In genomic region chr17:49033276-49033675, GRCm38 (mm10) we compare ENCODE assay signal across 12 mouse cellular contexts.
DNase-seq lines count a peak whose midpoint lies in the region; ATAC-seq lines count a peak whose summit lies in the region.
"Had no signal": no experiment of that assay in that cellular context is flagged by ENCODE, and none has a peak within 500 bp of the region (broad histone marks: within the 10 kb centered on the region; RNA-seq: fewer than 3 reads in every experiment).

No protein-coding gene starts in this region.

- peak; percentile 97 for DNase-seq in heart, adult 11 months
- no peak for DNase-seq in heart, embryonic 10.5 days (ENCODE audit: low spot score)
- peak; percentile 70 for DNase-seq in ovary, postnatal 36 days (ENCODE audit: low spot score)
- DNase-seq in ovary, postnatal 10 days (ENCODE audit: low spot score): no peak
- peak; percentile 60 for DNase-seq in testis, postnatal 14 days (ENCODE audit: low spot score)
- no peak for DNase-seq in adrenal gland, adult 8-10 months
- no peak for DNase-seq in frontal cortex, postnatal 36 days (ENCODE audit: low spot score in 2 of 2)
- DNase-seq: cerebellum, adult 2 months; thymus, postnatal 14 days had no signal

- H3K4me1 ChIP-seq in heart, embryonic 10.5 days: peaks cover 12% of the 10 kb centered on the region
- H3K4me1 ChIP-seq in kidney, embryonic 15.5 days: peaks cover 39% of the 10 kb centered on the region

- H3K4me2 ChIP-seq in kidney, embryonic 15.5 days: no peak overlapping the region
- H3K4me2 ChIP-seq: forebrain, embryonic 15.5 days; liver, embryonic 15.5 days had no signal

- H3K9me3 ChIP-seq in heart, embryonic 10.5 days: no peaks in the 10 kb centered on the region
- H3K9me3 ChIP-seq in kidney, embryonic 15.5 days (replicated peaks): no peaks in the 10 kb centered on the region
- H3K9me3 ChIP-seq: forebrain, embryonic 15.5 days; liver, embryonic 15.5 days had no signal

- ATAC-seq in kidney, embryonic 15.5 days (replicated peaks; ENCODE audit: low FRiP score): no peak
- ATAC-seq: forebrain, embryonic 15.5 days had no signal

- no peaks in the 10 kb centered on the region for H3K36me3 ChIP-seq in heart, embryonic 10.5 days
- no peaks in the 10 kb centered on the region for H3K36me3 ChIP-seq in kidney, embryonic 15.5 days
- H3K36me3 ChIP-seq: forebrain, embryonic 15.5 days; liver, embryonic 15.5 days had no signal

- no peak overlapping the region for H3K9ac ChIP-seq in kidney, embryonic 15.5 days
- H3K9ac ChIP-seq: forebrain, embryonic 15.5 days; liver, embryonic 15.5 days had no signal

- H3K27me3 ChIP-seq in heart, embryonic 10.5 days (ENCODE audit: insufficient read depth, poor library complexity, severe bottlenecking): peaks cover 69% of the 10 kb centered on the region
- H3K27me3 ChIP-seq in kidney, embryonic 15.5 days: no peaks in the 10 kb centered on the region
- H3K27me3 ChIP-seq: forebrain, embryonic 15.5 days; liver, embryonic 15.5 days had no signal

- no peak overlapping the region; the same call in 1 of the 2 replicates for H3K27ac ChIP-seq in heart, embryonic 10.5 days
- peak overlapping the region; percentile 58 for H3K27ac ChIP-seq in kidney, embryonic 15.5 days
- H3K27ac ChIP-seq: forebrain, embryonic 15.5 days; liver, embryonic 15.5 days had no signal

- H3K4me3 ChIP-seq in heart, embryonic 10.5 days: no peak overlapping the region
- H3K4me3 ChIP-seq in kidney, embryonic 15.5 days (replicated peaks): no peak overlapping the region
- H3K4me3 ChIP-seq: forebrain, embryonic 15.5 days; liver, embryonic 15.5 days had no signal

Comparison
In these comparisons a context has a peak if more than half of its experiments do, and no peak if none do; other contexts are left out.
1. DNase-seq: peak in heart, adult 11 months (single experiment), ovary, postnatal 36 days (single experiment) and testis, postnatal 14 days (single experiment); none in heart, embryonic 10.5 days (single experiment), ovary, postnatal 10 days (single experiment), adrenal gland, adult 8-10 months (single experiment) and frontal cortex, postnatal 36 days (0 of 2).